Mouse (Mus musculus) stomach, postnatal 0 days (tissue): ENCODE measurements around the gene Osbpl11.

Source experiments
- CTCF ChIP-seq: IDR thresholded peaks from 2 replicates; pipeline ENCODE4 v1.5.1; 2016; ENCODE audit warnings: antibody characterized with exemption, low read depth, mild to moderate bottlenecking, moderate library complexity
- EP300 ChIP-seq: optimal IDR thresholded peaks from 2 replicates; pipeline ENCODE3; 2016; ENCODE audit warnings: antibody characterized with exemption

GRCm38 (mm10) chr16:33255601-33256000 is 70.7 kb downstream of the Osbpl11 start:
- no peak for TF ChIP-seq CTCF
- TF ChIP-seq EP300: no peak
